Mouse (Mus musculus): ENCODE data around the gene Wdr38. TPM values are rescaled to one million over a fixed set of nuclear protein-coding genes. Genes with fewer than 3 reads are reported as not detected.
A peak's percentile ranks its signal among the peaks of the same experiment; 100 is the strongest.
"Not testable (repeated sequence)": the region's sequence is repeated elsewhere in the genome, so short reads cannot be mapped to it uniquely, and the experiment has no call there.

The Wdr38 gene
- total RNA-seq, 2 experiments from 2014 or later = 0.51 to 0.65 TPM

GRCm38 (mm10) chr2:38992452-38992851 lies 4.8 kb upstream of the Wdr38 start:
- DNase-seq = no peak

GRCm38 (mm10) chr2:38999381-38999780 lies 2.1 kb downstream of the Wdr38 start:
- DNase-seq = no peak

- DNase-seq = no peak
Observed at GRCm38 (mm10) chr2:38999910-39000586, 2.8 kb downstream of the Wdr38 start.

GRCm38 (mm10) chr2:39000587-39000919 lies 3.3 kb downstream of the Wdr38 start:
- DNase-seq = no peak

- no peak for DNase-seq
Observed at GRCm38 (mm10) chr2:39001866-39002265, 4.6 kb downstream of the Wdr38 start.

GRCm38 (mm10) chr2:39003106-39003505 lies 5.8 kb downstream of the Wdr38 start:
- no peak for DNase-seq

GRCm38 (mm10) chr2:39003512-39003911 lies 6.2 kb downstream of the Wdr38 start:
- DNase-seq = no peak

- no peak for DNase-seq
Observed at GRCm38 (mm10) chr2:39004372-39004771, 7.1 kb downstream of the Wdr38 start.

GRCm38 (mm10) chr2:39004880-39005435 lies 7.7 kb downstream of the Wdr38 start, which contains the start of gene Arpc5l:
Gene Arpc5l, plus strand, starts transcription at chr2:39005348.
- peak; percentile 90 to 91 for DNase-seq

- DNase-seq = no peak
Observed at GRCm38 (mm10) chr2:39005574-39006079, 8.4 kb downstream of the Wdr38 start, which contains the start of gene Rpl35. Gene Rpl35, minus strand, starts transcription at chr2:39005624.

- no peak for DNase-seq
Observed at GRCm38 (mm10) chr2:39006149-39006730, 9.0 kb downstream of the Wdr38 start.

- peak; percentile 95 to 97 for DNase-seq
Observed at GRCm38 (mm10) chr2:39007865-39008264, 10.6 kb downstream of the Wdr38 start.

- no peak for DNase-seq
Observed at GRCm38 (mm10) chr2:39008350-39008851, 11.1 kb downstream of the Wdr38 start.

GRCm38 (mm10) chr2:39008954-39009365 lies 11.7 kb downstream of the Wdr38 start:
- DNase-seq = no peak

- not testable (repeated sequence) for DNase-seq
Observed at GRCm38 (mm10) chr2:39010144-39010543, 12.9 kb downstream of the Wdr38 start.

- DNase-seq = no peak
Observed at GRCm38 (mm10) chr2:39011264-39011663, 14.0 kb downstream of the Wdr38 start.

- no peak for DNase-seq
Observed at GRCm38 (mm10) chr2:39011971-39012370, 14.7 kb downstream of the Wdr38 start.

- DNase-seq = no peak
Observed at GRCm38 (mm10) chr2:39012768-39013279, 15.5 kb downstream of the Wdr38 start.

- no peak for DNase-seq
Observed at GRCm38 (mm10) chr2:39016581-39016980, 19.3 kb downstream of the Wdr38 start.

- no peak for DNase-seq
Observed at GRCm38 (mm10) chr2:39020004-39020403, 22.7 kb downstream of the Wdr38 start.

GRCm38 (mm10) chr2:39031611-39032010 lies 34.3 kb downstream of the Wdr38 start:
- no peak for DNase-seq

- no peak for DNase-seq
Observed at GRCm38 (mm10) chr2:39040215-39040614, 42.9 kb downstream of the Wdr38 start.

- no peak for DNase-seq
Observed at GRCm38 (mm10) chr2:39048515-39048914, 51.2 kb downstream of the Wdr38 start.
